Mouse (Mus musculus) liver, adult 2 months (tissue): Measurements from ENCODE around the gene Rnf213. TPM values are rescaled to one million over a fixed set of nuclear protein-coding genes. Genes with fewer than 3 reads are reported as not detected.

Experiments
- DNase-seq: peaks from one replicate; pipeline ENCODE4 v3.0.0-alpha.2; 2011; ENCODE audit warnings: low read depth, low spot score; ENCODE audit errors: extremely low read depth
- H3K27ac ChIP-seq: fragments of 200-500 bp; replicated peaks from 2 replicates; pipeline ENCODE4 v1.5.1; 2012; ENCODE audit warnings: low read depth, mild to moderate bottlenecking, control low read depth, inconsistent platforms, low read length; ENCODE audit not compliant: insufficient read depth
- H3K27me3 ChIP-seq: fragments of 200-500 bp; 2 replicates; pipeline ENCODE4 v1.6.1; 2012; ENCODE audit warnings: mild to moderate bottlenecking, moderate library complexity, low read length, inconsistent platforms; ENCODE audit not compliant: control insufficient read depth, insufficient read depth
- H3K36me3 ChIP-seq: fragments of 200-500 bp; 2 replicates; pipeline ENCODE4 v1.6.1; 2012; ENCODE audit warnings: low read length, inconsistent platforms; ENCODE audit not compliant: control insufficient read depth, insufficient read depth
- H3K4me1 ChIP-seq: fragments of 200-500 bp; 2 replicates; pipeline ENCODE4 v1.6.1; 2011; ENCODE audit warnings: low read length; ENCODE audit not compliant: control insufficient read depth, insufficient read depth
- H3K4me3 ChIP-seq: fragments of 200-500 bp; 2 replicates; pipeline ENCODE4 v1.5.1; 2011; ENCODE audit warnings: low read depth, mild to moderate bottlenecking, control low read depth, low read length, moderate library complexity; ENCODE audit not compliant: insufficient read depth
- H3K79me2 ChIP-seq: fragments of 200-500 bp; 2 replicates; pipeline ENCODE4 v1.6.1; 2012; ENCODE audit warnings: inconsistent platforms, mild to moderate bottlenecking, low read length, moderate library complexity; ENCODE audit not compliant: control insufficient read depth, insufficient read depth
- H3K9ac ChIP-seq: fragments of 200-500 bp; 2 replicates; pipeline ENCODE4 v1.6.1; 2012; ENCODE audit warnings: low read depth, mild to moderate bottlenecking, control low read depth, inconsistent platforms, low read length
- CTCF ChIP-seq: fragments of 200-500 bp; IDR thresholded peaks from 2 replicates; pipeline ENCODE4 v1.5.1; 2011; ENCODE audit warnings: low read depth, low read length, control low read depth
- POLR2A ChIP-seq: fragments of 200-500 bp; IDR thresholded peaks from 2 replicates; pipeline ENCODE4 v1.6.1; 2011; ENCODE audit warnings: low read length, control low read depth; ENCODE audit not compliant: insufficient read depth; ENCODE audit errors: extremely low read depth
- WGBS: fragments of 180-500 bp; shearing (Covaris S2); methylation state at CpG from one replicate; pipeline ENCODE4 v1.1.7; 2018; 5-methylcytosine and 5-hydroxymethylcytosine counted together
- polyA plus RNA-seq: library from polyadenylated mRNA; depleted of rRNA; stranded (reverse); fragments of >200 nt; gene quantifications from 2 replicates; pipeline ENCODE4 v1.2.3, GENCODE M21; 2012
- total RNA-seq: library from RNA; depleted of rRNA; stranded (reverse); fragments of >200 nt; gene quantifications from 2 replicates; pipeline ENCODE4 v1.2.3, GENCODE M21; 2014

Rnf213 gene
- total and polyA plus RNA-seq, 2 experiments, result 16.9 to 43.5 TPM

DNA sequence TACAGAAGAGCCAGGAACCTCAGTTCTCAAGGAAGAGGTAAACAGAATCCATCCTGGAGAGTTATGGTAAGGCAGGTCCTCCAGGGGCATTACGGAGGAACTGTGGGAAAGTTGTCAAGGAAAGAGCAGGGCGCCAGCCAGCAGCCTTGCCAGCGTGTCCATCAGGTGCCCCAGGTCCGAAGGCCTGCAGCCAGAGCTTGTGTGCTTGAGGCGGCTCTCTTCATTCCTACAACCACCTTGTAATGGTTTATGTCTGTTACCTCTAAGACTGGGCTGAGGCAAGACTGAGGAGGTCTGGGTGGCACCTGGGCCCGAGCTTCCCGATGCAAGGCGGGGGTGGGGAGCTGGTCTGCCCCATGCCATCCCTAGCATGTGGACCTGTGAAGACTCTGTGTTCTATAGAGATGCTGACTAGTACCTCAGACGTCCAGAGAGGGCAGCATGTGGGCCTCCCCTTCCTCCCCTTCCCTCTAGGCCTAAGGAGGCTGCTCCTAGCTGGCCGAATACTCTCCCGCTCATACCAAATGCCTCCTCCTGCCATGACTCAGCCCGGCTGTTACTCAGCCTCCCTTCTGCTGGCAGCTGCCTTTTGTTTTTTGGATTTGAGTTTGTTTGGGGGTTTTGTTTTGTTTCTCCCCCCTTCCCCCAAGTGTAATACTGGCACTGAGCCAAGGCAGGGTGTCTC is 123.9 kb downstream of the Rnf213 start:
- Histone ChIP-seq H3K79me2 (no peaks in the 10 kb centered on the region), H3K36me3 (no peaks in the 10 kb centered on the region), H3K9ac (no peak overlapping the region), H3K4me1 (no peaks in the 10 kb centered on the region), H3K27me3 (no peaks in the 10 kb centered on the region), H3K27ac (no peak overlapping the region), H3K4me3 (no peak overlapping the region)
- TF ChIP-seq CTCF (no peak), POLR2A (no peak)
- WGBS, result 85% methylated on average over 12 of the region's 12 CpGs
- no peak for DNase-seq

DNA sequence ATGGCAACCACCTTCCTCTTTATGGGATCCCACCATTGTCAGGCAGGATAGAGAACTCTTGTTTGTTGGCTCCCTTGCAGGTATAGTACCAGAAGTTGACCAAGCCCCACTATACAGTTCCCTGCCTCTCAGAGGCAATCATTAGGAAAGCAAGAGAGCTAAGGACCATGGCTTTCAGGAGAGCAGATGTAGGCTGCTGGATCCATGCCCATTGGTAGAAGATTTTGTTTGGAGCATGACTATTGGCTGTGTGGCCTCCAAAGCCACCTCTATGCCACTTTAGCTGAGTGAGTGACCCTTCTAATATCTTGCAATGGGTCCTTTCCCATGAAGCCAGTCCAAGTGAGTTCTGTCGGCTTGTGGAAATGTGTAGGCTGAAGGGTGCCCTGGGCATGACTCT is 126.5 kb downstream of the Rnf213 start:
- Histone ChIP-seq H3K36me3 (no peaks in the 10 kb centered on the region), H3K4me1 (no peaks in the 10 kb centered on the region), H3K9ac (no peak overlapping the region), H3K27ac (no peak overlapping the region), H3K79me2 (no peaks in the 10 kb centered on the region), H3K27me3 (no peaks in the 10 kb centered on the region), H3K4me3 (no peak overlapping the region)
- DNase-seq, result no peak
- WGBS, result 97% methylated on average over 1 of the region's 1 CpGs
- TF ChIP-seq POLR2A (no peak), CTCF (no peak)

DNA sequence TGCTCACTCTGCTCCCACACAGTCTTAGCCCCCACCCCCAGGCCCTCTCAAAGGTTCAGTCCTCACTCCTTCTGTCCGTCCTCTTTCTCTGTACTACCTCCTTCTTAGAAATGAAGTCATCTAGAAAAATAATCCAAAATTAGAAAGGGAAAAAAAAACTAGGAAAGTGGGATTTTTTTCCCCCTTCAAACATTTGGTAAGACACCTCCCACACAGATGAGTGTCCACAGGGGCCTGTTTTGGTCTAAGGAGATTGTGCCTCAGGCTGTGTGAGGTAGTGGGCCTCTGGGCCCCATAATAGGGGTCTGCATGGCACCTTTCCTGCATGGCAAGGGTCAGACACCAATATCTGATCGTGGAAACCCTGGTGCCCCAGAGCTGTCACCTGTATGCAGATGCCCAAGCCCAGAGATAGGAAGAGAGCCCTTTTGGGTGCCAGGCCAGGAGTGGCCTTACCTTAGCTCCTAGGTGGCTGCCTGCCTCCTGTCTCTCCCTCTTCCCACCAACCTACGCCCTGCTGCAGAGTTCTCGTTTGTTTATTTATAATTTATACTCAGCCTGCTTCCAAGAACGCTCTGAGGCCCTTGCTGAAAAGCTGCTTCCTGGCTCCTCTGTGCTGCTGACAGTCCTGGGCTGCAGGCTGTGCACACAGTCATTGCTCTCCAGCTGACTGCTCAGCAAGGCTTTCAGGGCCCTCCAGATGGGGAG is 127.3 kb downstream of the Rnf213 start:
- DNase-seq, result no peak
- WGBS, result 84% methylated on average over 5 of the region's 5 CpGs
- H3K4me1 ChIP-seq, result 0 out of 2 replicates have a peak, but pooled peaks cover 2% of the 10 kb centered on the region
- no peak overlapping the region for H3K27ac ChIP-seq
- H3K9ac ChIP-seq, result no peak overlapping the region
- no peaks in the 10 kb centered on the region for H3K36me3 ChIP-seq
- TF ChIP-seq POLR2A (no peak), CTCF (no peak)
- no peak overlapping the region for H3K4me3 ChIP-seq
- no peaks in the 10 kb centered on the region for H3K79me2 ChIP-seq
- no peaks in the 10 kb centered on the region for H3K27me3 ChIP-seq

DNA sequence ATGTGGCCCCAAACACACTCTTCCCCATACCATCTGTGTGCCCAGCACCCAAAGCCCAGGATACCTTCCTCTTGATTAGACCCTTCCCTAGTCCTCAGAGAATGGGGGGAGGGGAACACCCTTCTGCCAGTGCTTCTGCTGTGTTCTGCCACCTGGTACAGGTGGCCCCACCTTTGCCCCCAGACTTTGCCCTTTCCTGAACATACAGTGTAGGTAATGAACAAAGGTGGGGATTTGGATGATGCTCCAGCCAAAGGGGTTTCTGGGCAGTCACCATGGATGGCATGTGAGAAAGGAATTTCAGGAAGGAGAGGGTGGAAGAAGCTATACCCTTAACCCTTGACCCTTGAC is 127.8 kb downstream of the Rnf213 start:
- Histone ChIP-seq H3K4me1 (0 out of 2 replicates have a peak, but pooled peaks cover 2% of the 10 kb centered on the region), H3K36me3 (no peaks in the 10 kb centered on the region), H3K4me3 (no peak overlapping the region), H3K27me3 (no peaks in the 10 kb centered on the region), H3K27ac (no peak overlapping the region), H3K9ac (no peak overlapping the region), H3K79me2 (no peaks in the 10 kb centered on the region)
- DNase-seq, result no peak
- TF ChIP-seq POLR2A (no peak), CTCF (no peak)

DNA sequence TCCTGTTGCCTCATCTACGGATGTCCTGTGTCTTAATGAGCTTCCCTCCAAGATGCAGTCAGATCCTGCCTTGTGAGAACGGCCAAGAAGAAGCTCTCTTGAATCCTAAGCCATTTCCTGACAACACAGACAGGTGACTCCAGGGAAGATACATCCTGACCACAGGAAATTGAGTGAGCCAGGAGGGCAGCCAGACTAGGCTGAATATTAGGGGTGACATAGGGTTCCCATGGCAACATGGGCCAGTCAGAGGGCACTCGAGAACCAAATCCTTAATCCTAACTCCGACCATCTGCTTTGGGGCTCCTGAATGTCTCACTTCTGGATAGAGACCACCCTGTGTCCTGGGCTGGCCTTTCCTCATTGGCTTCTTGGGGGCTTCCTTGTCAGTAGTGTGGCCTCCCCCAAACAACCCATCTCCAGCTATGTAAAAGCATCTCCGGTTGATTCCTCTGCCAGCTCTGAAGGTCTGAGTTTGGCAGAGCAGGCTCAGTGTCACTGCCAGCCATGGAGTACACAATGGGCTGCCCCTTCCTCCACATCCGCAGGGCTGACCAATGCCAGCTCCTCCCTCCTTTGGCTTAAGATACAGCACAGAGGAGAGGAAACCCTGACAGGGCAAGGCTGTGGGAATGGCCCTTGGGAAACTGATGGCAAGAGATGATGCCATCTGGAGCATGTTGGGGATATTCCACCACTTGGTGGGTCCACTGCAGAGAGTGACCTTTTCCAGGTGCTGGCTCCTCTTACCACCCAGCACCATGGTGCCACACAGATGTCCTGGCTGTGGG is 129.2 kb downstream of the Rnf213 start:
- no peaks in the 10 kb centered on the region for H3K36me3 ChIP-seq
- TF ChIP-seq POLR2A (no peak), CTCF (no peak)
- H3K9ac ChIP-seq, result no peak overlapping the region
- no peaks in the 10 kb centered on the region for H3K27me3 ChIP-seq
- DNase-seq, result no peak
- no peak overlapping the region for H3K4me3 ChIP-seq
- H3K4me1 ChIP-seq, result 0 out of 2 replicates have a peak, but pooled peaks cover 2% of the 10 kb centered on the region
- H3K27ac ChIP-seq, result 0 out of 2 replicates have a peak overlapping the region, but pooled peaks have one; percentile 10
- no peaks in the 10 kb centered on the region for H3K79me2 ChIP-seq
- 88% methylated on average over 6 of the region's 6 CpGs for WGBS
